Mouse (Mus musculus): ENCODE results near the gene Mfsd6.

DNA sequence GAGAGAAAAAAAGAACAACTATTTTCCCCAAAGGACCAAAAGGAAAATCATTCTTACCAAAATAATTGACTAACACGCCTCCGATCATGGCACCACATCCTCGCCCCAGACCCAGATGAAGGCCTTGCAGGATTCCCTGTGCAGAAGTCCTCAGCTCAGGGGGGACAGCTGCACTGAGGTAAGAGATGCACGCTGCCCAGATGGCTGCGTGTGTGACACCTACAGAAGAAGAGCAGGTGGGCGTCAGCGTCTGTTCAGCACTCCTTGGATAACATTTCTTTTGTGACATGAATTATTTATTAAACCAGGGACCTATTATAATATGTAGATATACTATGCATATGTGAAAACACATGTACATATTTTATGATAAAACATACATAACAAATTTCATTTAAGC lies 64.0 kb downstream of the Mfsd6 start:
- no peak for TF ChIP-seq CTCF (IDR thresholded peaks at IDR 0.05; ENCODE audit: low read depth, low read length)
- TF ChIP-seq POLR2A (IDR thresholded peaks at IDR 0.05; ENCODE audit: extremely low read depth, insufficient read depth, low read length) = no peak

Measured in liver, adult 2 months (tissue).